Mouse (Mus musculus): ENCODE measurements at regions not wholly inside any gene's neighbourhood (a gene's known extent, or its start where the extent isn't known, plus 50 kb on each side); places are given as distances from the start of the nearest gene placed in this dataset.
"Not testable (repeated sequence)": the region's sequence is repeated elsewhere in the genome, so short reads cannot be mapped to it uniquely, and the experiment has no call there.

DNA sequence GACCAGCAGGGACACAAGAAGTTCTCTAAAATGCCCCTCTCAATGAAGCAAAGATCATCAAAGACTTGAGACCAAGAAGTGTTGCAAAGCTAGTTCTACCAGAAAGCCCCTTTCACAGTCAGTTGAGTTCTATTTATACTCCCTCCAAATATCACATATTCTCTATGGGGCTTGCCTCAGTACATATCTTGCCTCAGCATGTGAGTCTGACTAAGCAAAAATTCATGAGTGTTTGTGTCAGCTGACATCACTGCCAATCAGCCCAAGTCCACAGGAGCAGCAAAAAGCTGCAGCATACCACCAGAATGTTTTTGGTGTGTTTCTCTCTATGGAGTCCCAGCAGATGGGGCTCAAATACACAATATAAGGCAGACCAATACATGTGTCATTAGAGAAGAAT lies 631.6 kb downstream of the Rpia start:
- no peak for DNase-seq
- intact Hi-C loops (cut with DNase I) = no loop called here

DNA sequence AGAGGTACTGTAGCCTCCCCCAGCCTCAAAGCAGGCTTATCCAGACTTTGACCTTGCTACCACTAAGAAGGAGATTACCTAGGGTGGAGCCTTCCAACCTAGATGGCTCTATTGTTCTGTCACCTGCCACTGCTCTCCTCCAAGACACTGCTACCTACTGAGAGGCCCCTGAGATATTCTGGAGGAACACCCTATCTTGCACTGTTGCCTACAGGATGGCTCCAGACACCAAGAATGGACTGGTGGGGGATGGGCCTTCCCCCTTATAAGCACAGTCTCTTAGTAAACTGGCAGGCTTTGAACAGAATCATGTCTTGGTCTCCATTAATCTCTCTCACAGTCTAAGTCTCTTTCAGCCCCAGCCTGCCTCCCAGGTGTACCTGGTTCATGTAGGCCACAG lies 636.3 kb downstream of the Rpia start:
- intact Hi-C loops (cut with DNase I); DNase-seq: not testable (repeated sequence)

DNA sequence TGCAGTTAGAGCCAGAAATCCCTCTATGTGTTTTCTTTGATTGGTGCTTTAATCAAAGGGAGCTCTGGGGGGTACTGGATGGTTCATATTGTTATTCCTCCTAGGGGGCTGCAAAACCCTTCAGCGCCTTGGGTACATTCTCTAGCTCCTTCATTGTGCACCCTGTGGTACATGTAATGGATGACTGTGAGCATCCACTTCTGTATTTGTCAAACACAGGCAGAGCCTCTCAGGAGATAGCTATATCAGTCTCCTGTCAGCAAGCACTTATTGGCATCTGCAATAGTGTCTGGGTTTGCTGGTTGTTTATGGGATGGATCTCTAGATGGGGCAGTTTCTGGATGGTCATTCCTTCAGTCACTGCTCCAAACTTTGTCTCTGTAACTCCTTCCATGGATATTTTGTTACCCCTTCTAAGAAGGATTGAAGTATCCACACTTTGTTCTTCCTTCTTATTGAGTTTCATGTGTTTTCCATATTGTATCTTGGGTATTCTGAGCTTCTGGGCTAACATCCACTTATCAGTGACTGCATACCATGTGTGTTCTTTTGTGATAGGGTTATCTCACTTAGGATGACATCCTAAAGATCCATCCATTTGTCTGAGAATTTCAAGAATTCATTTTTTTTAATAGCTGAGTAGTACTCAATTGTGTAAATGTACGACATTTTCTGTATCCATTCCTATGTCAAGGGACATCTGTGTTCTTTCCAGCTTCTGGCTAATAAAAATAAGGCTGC lies 640.8 kb downstream of the Rpia start:
- intact Hi-C loops (cut with DNase I); DNase-seq: not testable (repeated sequence)

DNA sequence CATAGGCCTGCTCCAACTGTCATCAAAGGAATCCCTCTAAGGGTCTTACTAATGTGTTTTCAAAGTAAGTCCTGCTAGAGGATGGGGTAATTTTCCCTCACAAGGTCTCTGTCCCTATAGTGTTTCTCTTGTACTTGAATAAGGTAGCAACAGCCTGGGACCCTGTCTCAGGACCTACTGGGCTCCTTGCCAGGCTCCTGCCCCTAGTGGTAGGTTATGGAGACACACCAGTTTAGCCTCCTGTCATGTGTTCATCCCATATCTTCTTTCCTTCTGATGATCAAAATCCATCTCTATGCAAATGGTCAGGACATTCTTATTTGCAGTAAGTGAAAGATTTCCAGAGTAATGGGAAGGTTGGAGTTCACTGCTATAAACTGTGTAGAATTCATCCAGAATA lies 645.0 kb downstream of the Rpia start:
- peak; percentile 0 to 1 for DNase-seq
- intact Hi-C loops (cut with DNase I) = loop anchor here (2.0 kb wide), 1 partner anchor 192 kb away; no protein-coding TSS in a partner anchor

DNA sequence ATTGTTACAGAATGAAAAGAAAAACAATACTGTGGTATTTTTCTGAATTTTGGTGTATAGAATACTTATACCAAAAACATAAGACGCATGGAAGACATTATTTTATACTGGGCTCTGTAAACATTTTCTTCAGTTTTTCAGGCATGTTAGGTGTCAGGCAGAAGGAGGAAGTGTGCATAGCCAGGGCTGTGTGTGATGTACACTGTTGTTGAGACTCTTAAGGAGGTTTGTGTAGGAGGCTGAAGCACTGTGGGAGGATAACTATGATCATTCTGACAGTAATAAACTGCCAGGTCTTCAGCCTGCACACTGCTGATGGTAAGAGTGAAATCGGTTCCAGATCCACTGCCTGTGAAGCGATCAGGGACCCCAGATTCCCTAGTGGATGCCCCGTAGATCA lies 648.7 kb downstream of the Rpia start:
- DNase-seq; intact Hi-C loops (cut with DNase I): not testable (repeated sequence)

DNA sequence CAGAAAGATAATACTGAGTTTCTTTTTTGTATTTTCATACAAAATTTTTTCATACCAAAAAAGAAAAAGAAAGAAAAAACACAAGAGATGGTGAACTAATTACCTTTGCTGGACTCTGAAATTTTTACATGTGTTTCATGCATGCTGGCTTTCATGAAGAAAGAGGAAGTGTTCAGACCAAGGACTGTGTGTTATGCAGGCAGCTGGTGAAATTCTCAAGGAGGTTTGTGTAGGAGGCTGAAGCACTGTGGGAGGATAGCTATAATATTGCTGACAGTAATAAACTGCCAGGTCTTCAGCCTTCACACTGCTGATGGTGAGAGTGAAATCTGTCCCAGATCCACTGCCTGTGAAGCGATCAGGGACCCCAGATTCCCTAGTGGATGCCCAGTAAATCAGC lies 675.2 kb downstream of the Rpia start:
- no peak for DNase-seq
- intact Hi-C loops (cut with DNase I) = loop anchor here (5.0 kb wide), 1 partner anchor 180 kb away; no protein-coding TSS in a partner anchor

DNA sequence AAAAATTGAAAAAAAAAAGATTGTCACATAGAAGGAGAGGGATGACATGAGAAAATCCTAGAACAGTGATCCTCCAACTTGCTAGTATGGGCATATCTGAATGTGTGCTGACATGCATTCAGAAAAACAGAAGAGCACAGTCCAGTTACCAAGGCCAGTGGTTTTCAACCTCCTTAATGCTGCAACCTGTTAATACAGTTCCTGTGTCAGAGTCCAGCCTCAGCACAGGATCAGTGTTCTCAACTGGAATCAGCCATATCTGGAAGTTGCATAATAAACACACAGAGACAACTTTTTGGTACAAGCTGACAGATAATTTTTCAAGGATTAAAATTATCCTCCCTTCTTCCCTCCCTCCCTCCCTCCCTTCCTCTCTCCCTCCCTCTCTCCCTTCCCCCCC lies 680.1 kb downstream of the Rpia start:
- DNase-seq = no peak
- intact Hi-C loops (cut with DNase I) = no loop called here

DNA sequence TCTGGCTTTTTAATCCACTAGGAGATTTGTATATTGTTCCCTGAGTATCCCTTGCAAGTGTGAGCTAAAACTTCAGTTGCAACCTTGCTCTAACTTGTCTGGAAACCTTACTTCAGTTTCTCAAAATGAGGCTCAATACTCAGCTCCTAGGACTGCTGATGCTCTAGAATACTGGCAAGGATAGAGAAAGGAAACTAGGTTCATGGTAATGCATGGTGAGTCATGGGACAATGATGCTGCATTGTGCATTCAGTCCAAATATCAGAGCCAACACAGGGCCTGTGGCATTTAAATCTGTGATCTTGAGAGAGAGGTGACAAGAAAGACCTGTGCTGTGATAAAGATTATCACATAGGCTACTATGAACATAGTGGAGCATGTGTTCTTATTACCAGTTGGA lies 682.6 kb downstream of the Rpia start:
- intact Hi-C loops (cut with DNase I); DNase-seq: not testable (repeated sequence)

DNA sequence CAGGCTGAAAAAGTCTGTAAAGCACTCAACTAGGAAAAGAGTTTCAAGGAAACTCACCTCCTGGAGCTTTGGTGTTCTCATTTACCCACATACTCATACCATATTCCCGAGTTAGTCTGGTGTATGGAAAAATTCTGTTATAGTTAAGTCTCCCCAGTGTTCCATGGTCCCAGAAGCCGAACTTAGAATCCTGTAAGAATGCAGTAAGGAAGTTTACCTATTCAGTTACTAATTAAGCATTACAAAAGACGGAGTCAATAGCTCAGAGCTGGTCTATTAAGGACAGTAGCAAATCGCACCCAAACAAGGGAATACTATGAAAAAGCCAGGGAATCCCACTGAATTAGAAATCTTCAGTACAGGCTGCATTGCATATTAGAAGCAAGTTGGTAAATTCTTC lies 688.3 kb downstream of the Rpia start:
- DNase-seq = no peak
- intact Hi-C loops (cut with DNase I) = no loop called here

DNA sequence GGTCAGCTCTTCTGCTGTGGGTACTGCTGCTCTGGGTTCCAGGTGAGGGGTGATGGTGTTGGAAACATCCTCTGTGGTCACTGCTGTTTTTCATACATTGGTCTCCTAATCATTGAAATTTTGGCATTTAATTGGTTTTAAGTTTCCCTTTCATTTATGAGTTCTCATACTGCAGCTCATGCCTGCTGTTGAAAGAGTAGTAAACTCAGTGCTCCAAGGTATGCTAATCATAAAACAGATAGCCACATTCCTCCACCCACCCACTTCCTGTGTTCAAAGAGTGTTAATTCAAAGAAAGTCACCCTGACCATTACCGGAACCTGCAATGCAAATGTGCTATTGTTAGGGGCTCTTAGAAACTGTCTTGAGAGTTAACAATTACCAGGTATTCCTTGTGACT lies 688.9 kb downstream of the Rpia start:
- intact Hi-C loops (cut with DNase I) = not testable (repeated sequence)

DNA sequence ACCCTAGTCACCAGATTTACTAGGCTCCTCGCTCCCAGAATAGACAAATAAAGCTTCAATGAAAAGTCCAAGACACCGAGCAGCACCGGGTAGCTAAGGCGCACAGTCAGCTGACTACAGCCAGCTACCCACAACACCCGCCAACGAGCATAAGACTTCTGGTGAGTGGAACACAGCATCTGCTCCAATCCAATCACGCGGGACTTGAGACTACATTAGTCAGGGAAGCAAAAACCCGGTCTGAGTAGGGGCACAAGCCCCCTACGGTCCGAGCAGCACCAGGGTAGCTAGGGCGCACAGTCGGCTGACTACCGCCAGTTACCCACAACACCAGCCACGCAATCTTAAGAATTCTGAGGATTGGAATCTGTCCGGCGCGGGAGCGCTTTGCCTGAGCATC lies 704.0 kb downstream of the Rpia start:
- intact Hi-C loops (cut with DNase I) = no loop called here
- DNase-seq = no peak

More for the DNA sequence above, 688.9 kb downstream of the Rpia start:
- DNase-seq = not testable (repeated sequence)

DNA sequence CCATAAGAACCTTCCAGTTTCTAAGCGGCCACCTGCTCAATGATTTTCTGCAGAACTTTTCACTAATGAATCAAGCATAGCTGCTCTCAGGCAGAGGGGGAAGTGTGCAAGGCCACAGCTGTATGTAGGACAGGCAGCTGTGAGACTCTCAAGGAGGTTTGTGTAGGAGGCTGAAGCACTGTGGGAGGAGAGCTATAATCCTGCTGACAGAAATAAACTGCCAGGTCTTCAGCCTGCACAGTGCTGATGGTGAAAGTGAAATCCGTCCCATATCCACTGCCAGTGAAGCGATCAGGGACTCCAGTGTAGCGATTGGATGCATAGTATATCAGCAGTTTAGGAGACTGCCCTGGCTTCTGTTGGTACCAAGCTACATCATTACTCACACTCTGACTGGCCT lies 718.2 kb downstream of the Rpia start:
- DNase-seq = no peak
- intact Hi-C loops (cut with DNase I) = no loop called here

DNA sequence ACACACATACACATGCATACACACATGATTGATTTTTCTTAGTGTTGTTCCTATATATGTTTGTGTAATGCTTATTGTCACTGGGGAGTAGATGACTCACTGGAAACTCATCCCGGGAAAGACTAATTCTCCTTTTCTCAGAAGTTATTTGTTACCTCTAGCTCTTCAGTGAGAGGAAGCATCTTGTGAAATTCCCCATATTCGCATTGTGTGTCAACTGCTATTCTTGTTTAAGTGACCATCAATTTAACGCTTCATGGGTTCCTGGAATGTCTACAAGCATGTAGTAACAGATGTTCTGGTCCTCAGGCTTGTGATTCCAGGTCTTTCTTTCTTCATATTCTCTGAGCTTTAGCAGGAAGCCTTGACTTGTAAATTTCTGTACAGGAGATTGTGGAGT lies 720.0 kb downstream of the Rpia start:
- intact Hi-C loops (cut with DNase I) = no loop called here
- no peak for DNase-seq

DNA sequence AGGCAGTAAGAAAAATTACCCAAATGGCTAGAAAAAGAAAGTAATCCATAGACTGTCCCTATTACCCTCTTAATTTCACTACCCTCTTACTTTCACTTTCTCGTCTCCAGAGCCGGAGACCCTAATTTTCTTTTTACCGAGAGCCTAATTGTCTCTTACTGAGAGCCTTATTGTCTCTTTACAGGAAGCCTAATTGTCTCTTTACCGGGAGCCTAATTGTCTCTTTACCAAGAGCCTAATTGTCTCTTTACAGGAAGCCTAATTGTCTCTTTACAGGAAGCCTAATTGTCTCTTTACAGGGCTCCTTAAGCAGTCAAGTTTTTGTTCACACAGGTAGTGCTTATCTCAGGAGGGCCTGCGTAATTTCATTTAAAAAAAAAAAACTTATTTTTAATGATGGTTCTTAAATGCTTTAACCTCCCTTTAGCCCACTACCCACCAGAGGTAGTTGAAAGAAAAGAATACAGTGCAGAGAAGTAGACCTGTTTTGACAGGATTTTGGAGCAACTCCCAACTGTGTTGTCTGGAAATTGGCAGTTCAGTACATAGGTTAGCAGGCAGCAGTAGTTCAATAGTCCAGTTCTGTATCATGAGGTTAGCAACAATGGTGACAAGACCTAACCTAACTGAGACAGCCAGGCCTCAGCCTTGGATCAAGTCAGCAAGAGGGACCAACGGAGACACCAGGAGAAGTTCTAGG lies 724.2 kb downstream of the Rpia start:
- intact Hi-C loops (cut with DNase I) = no loop called here
- no peak for DNase-seq

DNA sequence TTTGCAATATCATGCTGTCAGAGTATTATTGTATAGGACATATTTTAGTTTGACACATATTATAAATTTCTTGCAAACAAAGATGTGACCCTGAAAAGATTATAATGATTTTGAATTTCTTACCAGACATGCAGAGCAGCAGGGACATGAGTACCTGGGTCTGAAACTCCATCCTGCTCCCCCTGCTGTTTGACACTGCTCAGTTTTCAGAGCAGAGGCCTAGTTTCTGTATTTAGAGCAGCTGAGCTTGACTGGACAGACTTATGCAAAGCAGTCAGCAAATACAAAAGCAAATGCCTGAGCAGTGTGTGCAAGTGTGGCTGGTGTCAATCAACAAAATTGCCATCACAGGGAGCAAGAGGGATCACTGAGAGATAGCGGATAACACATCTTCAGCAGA lies 733.0 kb downstream of the Rpia start:
- intact Hi-C loops (cut with DNase I) = no loop called here
- no peak for DNase-seq

DNA sequence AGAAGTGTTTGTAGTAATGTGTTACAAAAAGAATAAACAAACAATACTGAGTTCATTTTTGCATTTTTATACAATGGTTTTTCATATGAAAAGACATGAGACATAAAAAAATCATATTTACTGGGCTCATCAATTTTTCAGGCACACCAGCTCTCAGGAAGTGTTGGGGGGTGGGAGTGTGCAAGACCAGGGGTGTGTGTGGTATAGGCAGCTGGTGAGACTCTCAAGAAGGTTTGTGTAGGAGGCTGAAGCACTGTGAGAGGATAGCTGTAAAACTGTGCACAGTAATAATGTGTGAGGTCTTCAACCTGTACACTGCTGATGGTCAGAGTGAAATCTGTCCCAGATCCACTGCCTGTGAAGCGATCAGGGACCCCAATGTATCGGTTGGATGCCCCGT lies 733.7 kb downstream of the Rpia start:
- intact Hi-C loops (cut with DNase I) = no loop called here
- DNase-seq = no peak

DNA sequence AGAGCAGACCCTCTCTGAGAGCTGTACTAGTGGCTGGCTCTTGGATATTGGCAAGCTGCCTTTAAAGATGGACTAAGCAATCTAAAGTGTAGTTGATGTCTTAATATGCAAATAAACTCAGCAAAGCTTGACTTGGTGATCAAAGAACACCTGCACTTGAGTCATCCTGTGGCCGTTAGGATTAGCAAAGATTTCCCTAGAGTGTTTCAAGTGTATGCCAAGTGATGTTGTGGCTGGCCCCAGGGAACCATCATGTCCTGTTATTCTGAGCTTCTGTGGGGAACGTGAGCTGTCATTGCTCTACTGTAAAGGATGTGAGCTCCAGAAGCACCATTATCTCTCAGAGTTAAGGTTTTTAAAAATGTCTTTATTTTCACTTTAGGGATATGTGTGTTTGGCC lies 751.1 kb downstream of the Rpia start:
- DNase-seq = no peak
- intact Hi-C loops (cut with DNase I) = no loop called here

DNA sequence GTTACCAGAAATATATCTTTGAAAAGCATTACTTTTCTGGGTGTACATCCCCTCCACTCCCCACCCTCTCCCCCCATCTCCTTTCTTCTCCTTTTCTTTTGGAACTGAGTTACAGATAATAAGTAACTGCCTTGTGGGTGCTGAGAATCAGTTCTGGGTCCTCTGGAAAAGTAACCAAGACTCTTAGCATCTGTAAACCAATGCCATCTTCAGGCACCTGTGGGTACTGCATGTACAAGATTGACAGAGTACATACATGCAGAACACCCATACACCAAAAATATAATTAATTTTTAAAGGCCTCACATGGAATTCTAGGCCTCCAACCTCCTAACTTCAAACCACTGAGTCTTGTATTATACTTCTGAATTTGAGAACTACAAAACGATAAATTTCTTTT lies 758.4 kb downstream of the Rpia start:
- intact Hi-C loops (cut with DNase I) = no loop called here
- no peak for DNase-seq

DNA sequence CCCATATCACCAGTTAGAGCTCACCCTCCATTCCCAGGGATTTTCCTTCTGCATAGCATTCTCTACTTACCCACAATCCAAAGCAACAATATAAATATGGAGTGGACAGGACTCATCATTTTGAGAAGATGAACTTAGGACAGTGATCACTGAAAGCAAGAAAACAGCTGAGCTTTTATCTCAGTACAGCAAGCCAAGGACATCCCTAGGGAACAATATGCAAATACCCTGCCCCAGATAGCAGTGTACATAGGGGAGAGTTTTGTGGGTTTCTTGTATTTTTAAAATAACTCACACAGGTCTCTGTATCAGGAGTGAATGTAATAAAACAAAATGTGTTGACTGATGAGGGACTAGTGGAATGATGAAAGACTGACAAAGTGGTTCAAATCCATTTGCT lies 780.5 kb downstream of the Rpia start:
- no peak for DNase-seq
- intact Hi-C loops (cut with DNase I) = no loop called here

All from heart, postnatal 10 days (tissue).